Mouse (Mus musculus) R1 (cell line): ENCODE data around the gene Il13.
A peak's percentile ranks its signal among the peaks of the same experiment; 100 is the strongest.

Experiments
- DNase-seq: peaks from one replicate; pipeline ENCODE4 v3.0.0-alpha.2; 2018; ENCODE audit warnings: low read depth, low spot score

The Il13 gene

DNA sequence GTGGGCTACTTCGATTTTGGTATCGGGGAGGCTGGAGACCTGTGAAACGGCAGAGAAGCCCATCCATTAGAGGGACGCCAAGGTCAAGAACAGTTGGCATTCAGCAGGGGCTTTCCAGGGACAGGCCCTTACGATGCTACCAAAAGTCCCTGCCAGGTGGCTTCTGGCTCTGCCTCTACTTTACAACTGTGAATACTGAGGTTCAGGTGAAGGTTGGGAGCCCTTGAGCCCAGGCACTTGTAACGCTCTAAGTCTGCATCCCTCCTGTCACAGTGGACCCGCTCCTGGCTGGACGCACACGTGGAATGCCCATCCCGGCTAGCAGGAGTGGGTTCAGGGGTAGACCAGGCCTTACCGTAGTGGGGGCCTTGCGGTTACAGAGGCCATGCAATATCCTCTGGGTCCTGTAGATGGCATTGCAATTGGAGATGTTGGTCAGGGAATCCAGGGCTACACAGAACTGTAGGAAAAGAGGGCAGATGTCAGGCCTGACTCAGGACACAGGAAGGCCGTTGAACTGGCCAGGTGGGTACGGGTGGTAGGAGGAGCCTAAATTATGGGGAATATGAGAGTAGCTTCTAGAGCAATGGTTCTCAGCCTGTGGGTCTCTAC lies 2.3 kb downstream of the Il13 start:
- peak; percentile 64 for DNase-seq

- DNase-seq = peak; percentile 87
Observed at GRCm38 (mm10) chr11:53627859-53628258, 6.6 kb downstream of the Il13 start.

- no peak for DNase-seq
Observed at GRCm38 (mm10) chr11:53626802-53627373, 7.6 kb downstream of the Il13 start.

- no peak for DNase-seq
Observed at GRCm38 (mm10) chr11:53624124-53624523, 10.4 kb downstream of the Il13 start.

DNA sequence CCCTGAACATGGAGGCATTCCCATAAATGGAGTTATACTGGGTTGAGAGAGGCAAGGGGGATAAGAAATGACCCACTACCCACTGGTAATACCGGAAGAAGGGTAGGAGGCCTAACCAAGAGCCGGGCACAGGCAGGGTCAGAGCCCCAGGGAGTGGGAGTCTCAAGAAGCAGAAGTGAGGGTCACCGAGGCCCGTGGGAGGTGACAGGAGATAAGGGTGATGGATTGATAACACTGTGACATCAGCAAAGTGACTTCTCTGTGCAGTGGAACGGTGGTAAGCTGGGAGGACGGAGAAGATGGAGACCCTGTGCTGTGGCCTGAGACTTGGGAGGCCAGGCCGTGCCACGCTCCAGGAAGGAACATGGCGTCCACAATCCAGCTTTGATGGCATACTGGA lies 10.9 kb downstream of the Il13 start:
- DNase-seq = no peak

DNA sequence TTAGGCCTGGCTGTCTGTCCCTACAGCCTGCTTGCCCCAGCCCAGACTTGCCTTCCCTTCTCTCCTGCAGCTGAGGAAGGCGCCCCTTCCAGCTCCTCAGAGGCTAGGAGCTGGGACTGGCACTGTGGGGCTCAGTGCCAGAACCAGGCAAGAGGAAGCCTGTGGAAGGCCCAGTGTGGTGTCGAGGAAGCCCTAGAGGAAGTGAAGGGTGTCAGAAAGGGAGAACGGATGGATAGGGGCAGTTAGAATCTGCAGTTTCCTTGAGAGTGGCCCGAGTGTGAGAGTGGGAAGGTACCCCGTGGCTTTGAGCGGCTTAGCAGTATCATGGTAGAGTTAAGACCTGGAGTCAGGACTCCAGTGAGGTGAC lies 12.1 kb downstream of the Il13 start:
- no peak for DNase-seq

- DNase-seq = no peak
Observed at GRCm38 (mm10) chr11:53621582-53622439, 12.7 kb downstream of the Il13 start.

GRCm38 (mm10) chr11:53620094-53620493 lies 14.4 kb downstream of the Il13 start:
- no peak for DNase-seq

- DNase-seq = no peak
Observed at GRCm38 (mm10) chr11:53619428-53619827, 15.1 kb downstream of the Il13 start.

DNA sequence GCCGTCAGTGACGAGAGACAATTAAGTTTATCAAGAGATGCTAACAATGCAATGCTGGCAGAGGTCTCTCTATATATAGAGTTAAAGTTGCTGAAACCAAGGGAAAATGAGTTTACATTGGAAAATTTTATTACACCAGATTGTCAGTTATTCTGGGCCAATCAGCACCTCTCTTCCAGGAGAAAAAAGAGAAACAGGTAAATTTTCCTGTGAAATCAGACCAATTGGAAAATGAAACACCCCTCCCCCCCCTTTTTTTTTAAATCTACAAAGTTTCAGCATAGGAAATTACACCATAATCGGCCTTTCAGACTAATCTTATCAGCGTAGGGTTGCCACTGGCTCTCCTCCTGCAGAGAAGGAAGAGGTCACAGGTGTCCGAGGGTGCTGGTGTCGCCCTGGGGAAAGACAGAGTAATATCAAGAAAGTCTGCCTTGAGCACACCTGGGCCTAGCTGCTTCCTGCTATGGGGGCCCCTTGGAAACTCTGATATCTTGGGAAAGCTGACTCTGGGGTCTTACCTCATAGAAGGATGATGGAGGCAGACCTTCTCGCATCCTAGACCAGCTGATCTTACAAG lies 15.8 kb downstream of the Il13 start, which contains the start of gene Il4:
TSS of gene Il4 (minus strand) at position 51 of the 580 bp plus-strand sequence.
- DNase-seq = no peak

- DNase-seq = no peak
Observed at GRCm38 (mm10) chr11:53617562-53618109, 16.9 kb downstream of the Il13 start.

GRCm38 (mm10) chr11:53616748-53617558 lies 17.5 kb downstream of the Il13 start:
- no peak for DNase-seq

DNA sequence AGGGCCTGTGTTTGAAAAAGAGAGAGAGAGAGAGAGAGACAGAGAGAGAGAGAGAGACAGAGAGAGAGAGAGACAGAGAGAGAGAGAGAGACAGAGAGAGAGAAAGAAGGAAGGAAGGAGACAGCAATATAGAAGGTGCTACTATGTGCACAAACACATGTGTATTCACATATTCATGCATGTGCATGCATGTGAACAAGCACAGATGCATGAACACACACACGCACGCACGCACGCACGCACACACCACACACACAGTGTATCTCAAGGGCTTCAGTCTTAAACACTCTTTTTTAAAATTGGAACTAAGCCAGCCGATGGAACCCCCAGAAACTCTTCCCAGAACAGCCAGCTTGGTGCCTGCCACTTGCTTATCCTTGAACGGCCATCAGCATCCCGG lies 18.9 kb downstream of the Il13 start:
- no peak for DNase-seq

DNA sequence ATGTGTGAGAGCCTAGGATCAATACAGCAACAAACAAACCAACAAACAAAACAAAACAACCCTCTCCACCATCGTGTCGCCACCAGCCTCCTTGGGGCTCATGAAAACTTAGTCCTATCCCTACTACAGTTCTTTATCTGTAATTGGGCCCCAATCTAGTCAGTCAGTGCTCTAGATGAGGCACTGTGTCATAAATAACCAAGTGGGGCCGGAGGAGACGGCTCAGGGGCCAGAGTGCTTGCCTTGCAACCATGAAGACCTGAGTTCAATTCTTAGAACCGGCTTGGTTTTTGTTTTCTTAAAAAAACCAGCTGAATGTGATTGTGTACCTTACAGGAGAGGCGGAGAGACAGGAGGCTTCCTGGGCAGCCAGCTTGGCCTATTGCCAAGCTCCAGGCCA lies 19.3 kb downstream of the Il13 start:
- no peak for DNase-seq

DNA sequence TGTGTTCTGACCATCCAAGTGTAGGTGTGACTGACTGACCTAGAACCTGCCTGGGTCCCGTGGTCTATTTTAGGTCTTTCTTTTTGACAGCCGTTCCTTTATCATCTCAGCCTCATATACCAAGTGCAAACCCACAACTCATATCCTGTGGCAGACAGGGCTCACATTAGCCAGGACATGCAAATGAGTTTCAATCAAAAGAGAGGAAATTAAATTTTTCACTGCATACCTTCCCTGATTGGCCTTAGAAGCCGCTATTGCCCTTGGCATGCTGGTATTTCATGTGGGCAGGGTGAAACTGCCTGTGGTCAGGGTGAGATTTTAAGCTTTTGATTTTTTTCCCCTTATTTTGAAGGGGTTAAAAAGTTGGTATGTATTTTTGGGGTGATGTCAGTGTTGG lies 24.8 kb downstream of the Il13 start:
- DNase-seq = no peak

- DNase-seq = no peak
Observed at GRCm38 (mm10) chr11:53609231-53609630, 25.3 kb downstream of the Il13 start.

- DNase-seq = peak; percentile 30
Observed at GRCm38 (mm10) chr11:53605609-53606008, 28.9 kb downstream of the Il13 start.

GRCm38 (mm10) chr11:53604983-53605382 lies 29.5 kb downstream of the Il13 start:
- peak; percentile 57 for DNase-seq

- DNase-seq = no peak
Observed at GRCm38 (mm10) chr11:53591116-53591515, 43.4 kb downstream of the Il13 start.

GRCm38 (mm10) chr11:53590368-53590768 lies 44.1 kb downstream of the Il13 start:
- peak; percentile 75 for DNase-seq

DNA sequence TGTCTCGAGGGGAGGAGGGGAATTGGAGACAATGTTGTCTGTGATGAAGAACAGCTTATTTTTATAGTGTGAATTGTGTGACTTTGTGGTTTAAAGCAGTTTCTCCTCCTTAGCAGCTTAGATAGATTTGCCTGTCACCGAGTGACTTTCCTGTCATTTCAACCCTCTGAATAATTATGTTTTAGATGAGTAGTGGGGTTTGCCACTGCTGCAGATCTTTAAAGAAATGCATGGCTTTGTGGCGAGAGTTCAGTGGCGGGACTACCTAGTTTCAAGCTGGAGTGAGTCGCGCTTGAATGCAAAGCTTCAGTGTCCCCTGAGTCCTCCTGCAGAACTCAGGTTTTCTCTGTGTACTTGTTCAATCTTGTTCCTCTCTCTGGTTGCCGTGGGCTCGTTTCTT lies 46.2 kb downstream of the Il13 start:
- no peak for DNase-seq
